Mouse (Mus musculus) heart, embryonic 13.5 days (tissue): ENCODE data around the gene Npcd. TPM values are rescaled to one million over a fixed set of nuclear protein-coding genes. Genes with fewer than 3 reads are reported as not detected.

ENCODE experiments used
- polyA plus RNA-seq: library from polyadenylated mRNA; unstranded; fragments of >200 nt; fragmentation: Nextera tagmentation; extraction: Ambion mirVana; gene quantifications from 2 replicates; pipeline ENCODE4 v1.2.1, GENCODE M21; 2015

The Npcd gene
- polyA plus RNA-seq, 1 experiment from 2014 or later, result not detected

Other genes starting within 250 kb of the Npcd start
- gene Dmc1, start 229.1 kb downstream of the Npcd start, polyA plus RNA-seq, result 1.2 and 1.9 TPM in 2 replicates
- gene Fam227a, start 175.3 kb downstream of the Npcd start, polyA plus RNA-seq, result 0.65 and 1.1 TPM in 2 replicates
- gene Cby1, start 175.0 kb downstream of the Npcd start, polyA plus RNA-seq, result 41.3 and 47.8 TPM in 2 replicates
- gene Tomm22, start 163.4 kb downstream of the Npcd start, polyA plus RNA-seq, result 199 and 240 TPM in 2 replicates
- gene Josd1, start 146.3 kb downstream of the Npcd start, polyA plus RNA-seq, result 19.8 and 20.4 TPM in 2 replicates
- gene Gtpbp1, start 143.4 kb downstream of the Npcd start, polyA plus RNA-seq, result 27.0 and 29.5 TPM in 2 replicates
- 4.3 and 5.3 TPM in 2 replicates for gene Sun2, start 91.7 kb downstream of the Npcd start, polyA plus RNA-seq
- 35.6 and 37.5 TPM in 2 replicates for gene Dnal4, start 56.4 kb downstream of the Npcd start, polyA plus RNA-seq
- gene Nptxr, start 29.5 kb downstream of the Npcd start, polyA plus RNA-seq, result 1.6 and 1.7 TPM in 2 replicates
- 48.6 and 49.5 TPM in 2 replicates for gene Cbx6, start 451 bp upstream of the Npcd start, polyA plus RNA-seq
- gene Apobec3, start 57.4 kb upstream of the Npcd start, polyA plus RNA-seq, result 13.5 and 13.9 TPM in 2 replicates
- 1.5 TPM in 2 replicates for gene Cbx7, start 136.9 kb upstream of the Npcd start, polyA plus RNA-seq
- 2.2 and 2.6 TPM in 2 replicates for gene Pdgfb, start 180.7 kb upstream of the Npcd start, polyA plus RNA-seq